Mouse (Mus musculus): ENCODE measurements around the gene Tas2r135.

Tas2r135 gene

GRCm38 (mm10) chr6:42373669-42374430 is 31.4 kb upstream of the Tas2r135 start:
- no peak for DNase-seq (ENCODE audit: extremely low spot score, low read depth, low spot score)

- no peak for DNase-seq (ENCODE audit: extremely low spot score, low read depth, low spot score)
These were observed 30.5 kb upstream of the Tas2r135 start for GRCm38 (mm10) chr6:42374701-42375100.

GRCm38 (mm10) chr6:42375131-42375530 is 30.1 kb upstream of the Tas2r135 start:
- no peak for DNase-seq (ENCODE audit: extremely low spot score, low read depth, low spot score)

GRCm38 (mm10) chr6:42376016-42376415 is 29.2 kb upstream of the Tas2r135 start:
- no peak for DNase-seq (ENCODE audit: extremely low spot score, low read depth, low spot score)

DNA sequence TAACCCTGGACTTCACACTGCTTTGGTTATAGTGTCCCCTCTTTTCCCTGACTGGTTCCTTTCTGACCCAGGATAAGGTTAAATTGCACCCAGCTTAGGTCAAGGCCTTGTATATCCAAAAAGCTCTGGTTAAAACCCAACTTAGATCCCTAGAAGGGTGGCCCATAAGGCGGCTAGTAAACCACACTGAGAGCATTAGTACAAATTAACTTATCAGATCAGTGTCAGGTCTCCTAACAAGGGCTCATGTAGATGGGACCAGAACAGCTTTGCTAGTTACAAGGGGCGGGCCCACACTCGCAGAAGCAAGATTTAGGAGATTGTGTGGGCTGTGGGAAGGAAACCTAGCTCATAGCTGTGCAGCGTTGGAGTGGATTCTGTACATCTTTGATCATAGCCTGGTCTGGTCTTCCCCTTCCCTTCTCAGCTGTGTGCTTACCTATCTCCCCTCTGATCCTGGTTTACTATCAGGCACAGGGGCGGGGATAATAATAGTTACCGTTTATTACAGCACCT is 28.7 kb upstream of the Tas2r135 start:
- DNase-seq (ENCODE audit: extremely low spot score, low read depth, low spot score) = no peak

GRCm38 (mm10) chr6:42377280-42377679 is 28.0 kb upstream of the Tas2r135 start:
- no peak for DNase-seq (ENCODE audit: extremely low spot score, low read depth, low spot score)

DNA sequence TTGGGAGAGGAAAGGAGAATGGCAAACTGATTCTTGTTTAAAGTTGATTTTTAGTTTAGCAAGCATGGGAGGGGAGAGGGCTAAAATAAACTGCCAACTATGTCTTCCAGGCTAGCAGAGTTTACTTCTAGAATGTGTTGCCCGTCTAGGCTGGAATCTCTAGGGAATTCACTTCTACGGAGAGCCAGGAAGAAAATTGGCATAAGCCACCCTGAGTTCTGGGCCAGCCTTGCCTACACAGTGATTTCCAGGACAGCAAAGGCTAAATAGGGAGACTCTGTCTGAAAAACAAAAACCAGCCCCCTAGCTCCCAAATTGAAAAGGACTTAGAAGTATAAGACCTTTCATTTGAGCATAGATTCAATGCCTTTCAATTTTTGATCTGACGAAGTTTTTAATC is 25.7 kb upstream of the Tas2r135 start:
- no peak for DNase-seq (ENCODE audit: extremely low spot score, low read depth, low spot score)

DNA sequence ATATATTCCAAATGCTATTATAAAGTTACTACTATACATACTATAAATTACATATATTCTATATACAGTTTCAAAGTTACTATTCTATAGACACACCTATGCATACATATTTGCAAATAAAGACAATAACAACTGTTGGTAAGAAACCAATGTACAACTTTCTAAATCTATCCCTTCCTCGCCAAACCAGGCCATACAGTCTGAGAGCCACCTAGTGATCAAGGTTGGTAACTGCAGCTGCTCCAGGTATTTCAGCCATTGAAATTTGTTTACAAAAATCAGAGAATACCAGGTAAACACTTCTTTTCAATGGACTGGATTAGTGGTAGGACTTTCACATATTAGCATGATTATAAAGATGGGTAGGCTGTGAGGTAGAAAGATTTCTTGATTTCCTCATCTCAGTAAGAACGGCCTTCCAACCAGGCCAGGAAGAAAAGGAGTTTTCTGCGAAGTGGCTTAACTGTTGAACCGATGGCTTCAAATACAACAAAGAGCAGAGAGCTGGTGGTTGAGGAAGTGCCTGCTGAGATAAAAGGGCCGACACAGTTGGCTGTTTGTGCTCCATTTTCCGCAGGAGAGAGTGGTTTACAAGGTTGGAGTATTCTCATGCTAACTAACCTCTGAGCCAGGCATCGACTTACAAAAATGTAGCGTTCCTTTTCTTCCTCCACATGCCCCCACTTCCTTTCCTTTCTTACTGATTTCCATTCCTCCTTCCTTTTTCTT is 24.7 kb upstream of the Tas2r135 start:
- DNase-seq (ENCODE audit: extremely low spot score, low read depth, low spot score) = peak; percentile 31

DNA sequence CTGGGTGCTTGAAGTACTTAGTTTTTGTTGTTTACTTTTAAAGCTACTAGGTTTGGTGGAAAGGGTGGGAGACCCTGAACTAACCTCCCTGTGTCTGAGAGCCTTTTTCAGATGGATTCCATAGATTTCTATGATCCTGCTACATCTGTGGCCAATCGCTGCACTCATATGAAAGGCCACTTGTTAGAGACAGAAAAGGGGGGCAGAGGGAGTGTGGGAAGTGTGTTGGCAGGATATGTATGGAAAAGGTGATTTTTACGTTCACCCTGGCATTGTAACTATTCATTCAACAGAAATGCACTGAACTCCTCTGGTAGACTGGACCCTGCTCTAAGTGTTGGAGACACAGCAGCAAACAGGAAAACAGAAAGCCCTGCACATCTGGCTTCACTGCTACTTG is 24.0 kb upstream of the Tas2r135 start:
- no peak for DNase-seq (ENCODE audit: extremely low spot score, low read depth, low spot score)

- no peak for DNase-seq (ENCODE audit: extremely low spot score, low read depth, low spot score)
These were observed 23.3 kb upstream of the Tas2r135 start for GRCm38 (mm10) chr6:42381916-42382381.

GRCm38 (mm10) chr6:42383360-42383759 is 21.9 kb upstream of the Tas2r135 start:
- no peak for DNase-seq (ENCODE audit: extremely low spot score, low read depth, low spot score)

DNA sequence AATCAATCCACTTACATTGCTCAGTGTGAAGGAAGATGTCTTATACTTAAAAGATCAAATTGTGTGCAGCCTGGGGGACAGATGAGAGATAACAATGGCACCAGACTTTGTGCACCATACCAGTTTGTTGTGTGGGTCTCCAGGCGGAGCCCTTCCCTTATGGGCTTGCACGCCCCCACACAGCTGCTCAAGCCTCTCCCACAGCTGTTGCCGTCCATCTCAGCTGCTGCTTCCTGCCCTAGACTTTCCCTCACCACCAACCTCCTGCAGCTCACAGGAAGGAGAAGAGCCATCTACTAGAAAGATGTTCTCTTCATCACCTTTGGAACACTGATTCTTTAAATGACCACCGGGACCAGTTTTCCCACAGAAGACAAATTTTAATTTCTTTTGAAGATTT is 19.6 kb upstream of the Tas2r135 start:
- no peak for DNase-seq (ENCODE audit: extremely low spot score, low read depth, low spot score)

- DNase-seq (ENCODE audit: extremely low spot score, low read depth, low spot score) = no peak
These were observed 13.4 kb upstream of the Tas2r135 start for GRCm38 (mm10) chr6:42391796-42392330.

GRCm38 (mm10) chr6:42395960-42396809 is 9.0 kb upstream of the Tas2r135 start:
- no peak for DNase-seq (ENCODE audit: extremely low spot score, low read depth, low spot score)

GRCm38 (mm10) chr6:42397041-42397657 is 8.1 kb upstream of the Tas2r135 start:
- no peak for DNase-seq (ENCODE audit: extremely low spot score, low read depth, low spot score)

GRCm38 (mm10) chr6:42398285-42398684 is 6.9 kb upstream of the Tas2r135 start:
- no peak for DNase-seq (ENCODE audit: extremely low spot score, low read depth, low spot score)

DNA sequence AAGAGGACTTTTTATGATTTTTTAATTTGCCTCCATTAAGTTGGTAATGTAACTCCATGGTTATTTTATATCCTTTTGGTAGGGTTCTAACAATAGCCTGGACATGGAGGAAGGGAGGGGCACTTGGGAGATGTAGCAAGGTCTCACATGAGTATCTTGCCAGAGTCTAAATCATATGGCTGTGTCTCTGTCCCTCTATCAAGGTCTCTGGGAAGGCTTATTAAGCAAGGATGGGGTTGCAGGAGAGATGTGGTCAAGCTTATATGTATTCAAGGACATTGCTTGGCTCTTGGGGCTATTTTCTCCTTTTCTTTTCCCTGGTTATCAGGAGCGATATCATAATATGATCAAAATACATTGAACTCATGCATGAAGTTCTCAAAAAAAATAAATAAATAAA is 6.2 kb upstream of the Tas2r135 start:
- DNase-seq (ENCODE audit: extremely low spot score, low read depth, low spot score) = no peak

- no peak for DNase-seq (ENCODE audit: extremely low spot score, low read depth, low spot score)
These were observed 5.3 kb upstream of the Tas2r135 start, which contains the start of gene Tas2r143 for GRCm38 (mm10) chr6:42399938-42400337. TSS of gene Tas2r143 (plus strand) at chr6:42400238.

DNA sequence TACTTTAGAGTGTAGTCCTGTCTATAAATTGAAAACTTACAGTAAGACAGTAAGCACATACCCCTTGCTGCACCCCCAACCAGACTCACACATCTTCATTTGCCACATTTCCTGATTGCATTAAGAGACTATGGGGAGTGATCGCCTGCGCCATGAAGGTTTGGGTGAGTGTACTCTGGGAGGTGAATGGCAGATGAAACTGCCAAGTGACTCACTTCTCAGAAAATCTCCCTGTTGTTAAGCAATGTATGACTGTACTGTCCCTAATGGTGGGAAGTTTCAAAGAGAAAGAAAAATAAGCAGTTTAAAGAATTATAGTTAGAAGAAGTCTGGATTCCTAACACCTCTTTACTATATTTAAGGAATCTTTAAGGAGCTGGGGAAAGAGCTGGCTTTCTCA is 14.2 kb downstream of the Tas2r135 start:
- DNase-seq (ENCODE audit: extremely low spot score, low read depth, low spot score) = no peak

DNA sequence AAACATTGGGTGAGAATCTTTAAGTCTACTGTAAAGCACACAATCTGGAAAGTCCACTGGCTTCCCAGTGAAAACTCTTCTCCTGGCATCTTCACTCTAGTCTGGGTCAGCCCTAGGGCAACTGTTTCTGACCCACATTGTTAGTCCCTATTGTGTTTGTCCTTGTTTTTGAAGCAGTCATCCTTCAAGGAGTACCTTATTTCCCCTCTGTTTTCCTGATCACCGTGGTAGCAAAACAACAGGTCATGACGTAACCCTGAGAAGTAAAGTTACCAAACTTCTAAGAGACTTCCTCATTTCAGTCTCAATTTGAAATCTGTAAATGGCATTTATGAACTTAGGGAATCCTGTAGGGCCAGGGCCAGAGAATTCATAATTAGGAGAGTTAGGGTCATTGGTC is 16.2 kb downstream of the Tas2r135 start:
- no peak for DNase-seq (ENCODE audit: extremely low spot score, low read depth, low spot score)

Data from hindlimb bud, embryonic 11.5 days (tissue).